Mouse (Mus musculus) cerebellum, adult 2 months (tissue): ENCODE results near the gene Fndc3b.

Source experiments
- CTCF ChIP-seq: fragments of 200-500 bp; IDR thresholded peaks from 2 replicates; pipeline ENCODE4 v1.5.1; 2011; ENCODE audit warnings: low read depth, mild to moderate bottlenecking, control low read depth, low read length, moderate library complexity, borderline replicate concordance; ENCODE audit not compliant: insufficient read depth
- POLR2A ChIP-seq: fragments of 200-500 bp; IDR thresholded peaks from 2 replicates; pipeline ENCODE4 v1.6.1; 2011; ENCODE audit warnings: low read length, control low read depth, borderline replicate concordance; ENCODE audit not compliant: insufficient read depth

DNA sequence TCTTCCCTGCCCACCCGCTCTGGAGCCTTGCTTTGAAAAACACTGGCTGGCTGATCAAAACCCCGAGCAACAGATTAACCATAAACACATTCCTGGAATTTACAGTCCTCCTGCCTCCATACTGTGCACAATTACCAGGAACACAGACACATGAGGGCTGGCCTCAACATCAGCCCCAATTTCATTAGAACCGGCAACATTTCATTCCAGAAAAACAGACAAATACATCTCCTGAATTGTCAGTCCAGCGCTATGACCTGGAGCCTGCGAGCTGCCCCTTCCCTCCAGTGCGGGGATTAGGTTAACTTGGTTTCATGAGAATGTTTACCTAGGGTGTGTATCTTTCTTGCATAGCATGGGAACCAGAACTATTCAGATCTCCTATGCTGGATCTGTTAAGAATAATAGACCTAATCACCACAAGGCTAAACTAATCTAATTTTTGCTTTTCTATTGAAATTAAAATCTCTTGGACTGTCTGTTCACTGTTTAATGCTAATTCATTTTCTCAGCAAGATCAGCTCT is 275.9 kb downstream of the Fndc3b start:
- TF ChIP-seq CTCF: no peak
- TF ChIP-seq POLR2A: no peak
